Mouse (Mus musculus) hindbrain, embryonic 16.5 days (tissue): ENCODE measurements around the gene Prickle3. TPM values are rescaled to one million over a fixed set of nuclear protein-coding genes. Genes with fewer than 3 reads are reported as not detected.

Experiments used
- ATAC-seq: fragments of 200-750 bp; cut with Nextera tagmentation; 2 replicates; pipeline ENCODE4 v1.8.0; 2017; ENCODE audit warnings: moderate TSS enrichment, moderate library complexity
- H3K27ac ChIP-seq: fragments of 300-500 bp; sonication (generic); 2 replicates; pipeline ENCODE4 v1.5.1; 2014; ENCODE audit warnings: low read depth, mild to moderate bottlenecking, control low read depth, low read length, moderate library complexity
- H3K27me3 ChIP-seq: fragments of 300-500 bp; sonication (generic); replicated peaks from 2 replicates; pipeline ENCODE4 v1.6.1; 2014; ENCODE audit warnings: low read length; ENCODE audit not compliant: control insufficient read depth, insufficient read depth
- H3K36me3 ChIP-seq: fragments of 300-500 bp; sonication (generic); 2 replicates; pipeline ENCODE4 v1.6.1; 2014; ENCODE audit warnings: mild to moderate bottlenecking, low read length, moderate library complexity, mixed read lengths; ENCODE audit not compliant: control insufficient read depth, insufficient read depth
- H3K4me1 ChIP-seq: fragments of 300-500 bp; sonication (generic); 2 replicates; pipeline ENCODE4 v1.6.1; 2014; ENCODE audit warnings: low read depth, low read length; ENCODE audit not compliant: control insufficient read depth, insufficient read depth
- H3K4me2 ChIP-seq: fragments of 300-500 bp; sonication (generic); 2 replicates; pipeline ENCODE4 v1.6.1; 2014; ENCODE audit warnings: mild to moderate bottlenecking, low read length, control low read depth, moderate library complexity
- H3K4me3 ChIP-seq: fragments of 300-500 bp; sonication (generic); 2 replicates; pipeline ENCODE4 v1.5.1; 2014; ENCODE audit warnings: mild to moderate bottlenecking, low read length, control low read depth, moderate library complexity
- H3K9ac ChIP-seq: fragments of 300-500 bp; sonication (generic); 2 replicates; pipeline ENCODE4 v1.6.1; 2014; ENCODE audit warnings: low read depth, mild to moderate bottlenecking, control low read depth, low read length, moderate library complexity
- H3K9me3 ChIP-seq: fragments of 300-500 bp; sonication (generic); 2 replicates; pipeline ENCODE4 v1.6.1; 2014; ENCODE audit warnings: mild to moderate bottlenecking, low read length, moderate library complexity; ENCODE audit not compliant: control insufficient read depth
- WGBS: fragments of 180-500 bp; shearing (Covaris S2); extraction: QIAGEN DNeasy Blood & Tissue Kit; methylation state at CpG from one replicate; pipeline ENCODE4 v1.1.7; 2014; 5-methylcytosine and 5-hydroxymethylcytosine counted together
- polyA plus RNA-seq: library from polyadenylated mRNA; unstranded; fragments of >200 nt; fragmentation: Nextera tagmentation; extraction: Ambion mirVana; gene quantifications from 2 replicates; pipeline ENCODE4 v1.2.1, GENCODE M21; 2015

Prickle3 gene
- polyA plus RNA-seq, 1 experiment from 2014 or later: 1.7 TPM

DNA sequence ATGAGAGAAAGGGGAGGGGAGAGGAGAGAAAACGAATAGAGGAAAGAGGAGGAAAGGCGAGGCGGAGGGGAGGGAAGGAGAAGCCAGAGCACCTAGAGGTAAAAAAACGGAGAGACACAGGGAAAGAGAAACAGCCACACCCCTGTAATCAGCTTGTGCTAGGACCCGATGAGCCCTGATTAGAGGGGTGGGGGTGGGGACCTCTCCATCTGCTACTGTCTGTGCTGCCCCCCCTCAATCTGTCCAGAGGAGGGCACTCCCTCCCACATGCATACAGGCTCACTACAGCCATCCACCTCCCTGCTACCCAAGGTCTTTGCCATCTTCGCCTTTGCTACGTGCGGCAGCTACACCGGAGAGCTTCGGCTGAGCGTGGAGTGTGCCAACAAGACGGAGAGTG lies 16.3 kb upstream of the Prickle3 start:
- ATAC-seq: no peak
- no peak overlapping the region for H3K27ac ChIP-seq

DNA sequence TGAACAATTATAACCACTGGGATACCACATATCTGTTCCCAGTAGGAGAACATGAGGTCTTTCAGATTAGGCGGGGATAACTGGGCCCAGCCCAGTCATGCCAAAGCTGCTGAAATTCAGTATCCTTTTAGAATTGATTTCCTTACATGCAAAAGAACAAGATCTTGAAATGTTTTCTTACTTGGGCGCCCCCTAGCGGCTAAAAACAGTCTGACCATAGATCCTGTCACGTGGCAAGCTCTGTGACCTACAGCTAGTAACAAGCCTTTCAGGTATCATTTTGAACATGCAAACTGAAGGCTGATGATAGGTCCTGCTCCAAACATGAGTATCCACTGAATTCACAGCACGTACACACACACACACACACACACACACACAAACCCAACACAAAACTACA lies 11.7 kb upstream of the Prickle3 start:
- Histone ChIP-seq H3K27me3 (no peaks in the 10 kb centered on the region), H3K4me1 (no peaks in the 10 kb centered on the region), H3K36me3 (peaks cover 4% of the 10 kb centered on the region; the same call in 1 of the 2 replicates), H3K4me3 (no peak overlapping the region), H3K4me2 (no peak overlapping the region), H3K9me3 (no peaks in the 10 kb centered on the region), H3K27ac (no peak overlapping the region), H3K9ac (no peak overlapping the region)
- 8% methylated on average over 5 of the region's 5 CpGs for WGBS
- ATAC-seq: no peak

More for the DNA sequence above, 16.3 kb upstream of the Prickle3 start:
- H3K36me3 ChIP-seq: peaks cover 4% of the 10 kb centered on the region; the same call in 1 of the 2 replicates
- peak overlapping the region; percentile 61 for H3K4me2 ChIP-seq
- H3K9ac ChIP-seq: no peak overlapping the region; the same call in 1 of the 2 replicates
- H3K4me3 ChIP-seq: peak overlapping the region; percentile 53
- no peaks in the 10 kb centered on the region for H3K27me3 ChIP-seq
- no peaks in the 10 kb centered on the region for H3K4me1 ChIP-seq
- no peaks in the 10 kb centered on the region for H3K9me3 ChIP-seq
- WGBS: 36% methylated on average over 12 of the region's 12 CpGs

DNA sequence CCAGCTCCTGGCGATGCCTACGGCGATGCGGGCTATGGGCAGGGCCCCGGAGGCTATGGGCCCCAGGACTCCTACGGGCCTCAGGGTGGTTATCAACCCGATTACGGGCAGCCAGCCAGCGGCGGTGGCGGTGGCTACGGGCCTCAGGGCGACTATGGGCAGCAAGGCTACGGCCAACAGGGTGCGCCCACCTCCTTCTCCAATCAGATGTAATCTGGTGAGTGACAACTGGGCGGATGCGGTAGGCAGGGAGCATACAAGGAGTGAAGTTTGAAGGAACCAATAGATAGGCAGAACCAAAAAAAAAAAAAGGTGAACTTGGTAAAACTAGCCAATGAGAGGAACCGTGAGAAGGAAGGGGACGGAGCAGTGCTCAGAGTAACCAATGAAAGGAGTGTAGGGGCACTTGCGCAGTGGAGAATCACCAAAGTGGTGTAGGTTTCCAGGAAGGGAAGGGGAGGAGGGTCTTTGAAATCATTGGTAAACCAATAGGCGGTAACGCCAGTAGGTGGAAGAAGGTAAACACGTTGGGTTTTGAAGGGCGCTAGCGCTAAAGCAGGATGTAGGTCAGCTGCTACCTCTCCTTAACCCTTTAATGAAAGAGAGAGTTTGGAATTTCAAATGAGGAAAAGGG lies 8.3 kb upstream of the Prickle3 start:
- H3K9me3 ChIP-seq: no peaks in the 10 kb centered on the region
- H3K4me2 ChIP-seq: peak overlapping the region; percentile 54
- WGBS: 15% methylated on average over 25 of the region's 25 CpGs
- peaks cover 7% of the 10 kb centered on the region for H3K36me3 ChIP-seq
- no peaks in the 10 kb centered on the region for H3K4me1 ChIP-seq
- H3K4me3 ChIP-seq: peak overlapping the region; percentile 37
- H3K9ac ChIP-seq: peak overlapping the region; percentile 65
- H3K27ac ChIP-seq: peak overlapping the region; percentile 76
- no peaks in the 10 kb centered on the region for H3K27me3 ChIP-seq
- peak; percentile 95 for ATAC-seq

DNA sequence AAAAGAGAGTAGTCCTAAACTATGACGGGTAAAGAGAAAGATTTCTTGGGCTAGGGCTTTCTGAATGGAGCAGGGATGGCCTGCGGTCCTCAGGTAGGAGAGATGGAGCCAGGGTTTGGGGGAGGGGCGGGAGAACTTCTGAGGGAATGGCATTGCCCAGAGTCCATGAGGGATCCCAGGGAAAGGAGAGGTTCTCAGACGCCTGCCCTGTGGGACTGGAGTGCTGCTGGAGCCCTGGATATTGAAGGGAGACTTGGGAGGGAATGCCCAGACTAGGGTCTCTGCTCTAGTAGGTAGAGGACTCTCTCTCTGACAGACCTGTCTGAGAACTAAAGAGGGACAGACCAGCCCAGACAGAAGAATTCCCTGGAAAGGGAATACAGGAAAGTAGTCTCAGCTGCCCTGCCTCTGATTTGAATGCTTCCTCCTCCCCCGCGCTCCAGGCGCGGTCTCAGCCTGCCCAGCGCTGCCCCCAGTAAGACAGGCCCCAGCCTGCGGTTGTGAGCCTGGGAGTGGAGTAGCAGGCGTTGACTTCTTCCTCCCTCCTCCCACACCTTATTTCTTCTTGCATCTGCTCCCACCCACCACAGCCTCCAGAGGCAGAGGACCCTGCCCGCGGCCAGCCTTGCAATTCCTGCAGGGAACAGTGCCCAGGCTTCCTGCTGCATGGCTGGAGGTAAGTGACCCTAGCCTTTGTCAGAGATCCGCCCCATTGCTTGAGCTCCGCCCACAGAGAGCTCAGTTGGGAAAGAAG lies 1.1 kb downstream of the Prickle3 start:
- Histone ChIP-seq H3K9ac (no peak overlapping the region), H3K9me3 (no peaks in the 10 kb centered on the region), H3K27me3 (no peaks in the 10 kb centered on the region), H3K4me2 (peak overlapping the region; percentile 10), H3K36me3 (no peaks in the 10 kb centered on the region), H3K4me3 (no peak overlapping the region), H3K4me1 (no peaks in the 10 kb centered on the region), H3K27ac (no peak overlapping the region)
- ATAC-seq: peak; percentile 37; the same call in 1 of the 2 replicates
- 31% methylated on average over 15 of the region's 15 CpGs for WGBS

DNA sequence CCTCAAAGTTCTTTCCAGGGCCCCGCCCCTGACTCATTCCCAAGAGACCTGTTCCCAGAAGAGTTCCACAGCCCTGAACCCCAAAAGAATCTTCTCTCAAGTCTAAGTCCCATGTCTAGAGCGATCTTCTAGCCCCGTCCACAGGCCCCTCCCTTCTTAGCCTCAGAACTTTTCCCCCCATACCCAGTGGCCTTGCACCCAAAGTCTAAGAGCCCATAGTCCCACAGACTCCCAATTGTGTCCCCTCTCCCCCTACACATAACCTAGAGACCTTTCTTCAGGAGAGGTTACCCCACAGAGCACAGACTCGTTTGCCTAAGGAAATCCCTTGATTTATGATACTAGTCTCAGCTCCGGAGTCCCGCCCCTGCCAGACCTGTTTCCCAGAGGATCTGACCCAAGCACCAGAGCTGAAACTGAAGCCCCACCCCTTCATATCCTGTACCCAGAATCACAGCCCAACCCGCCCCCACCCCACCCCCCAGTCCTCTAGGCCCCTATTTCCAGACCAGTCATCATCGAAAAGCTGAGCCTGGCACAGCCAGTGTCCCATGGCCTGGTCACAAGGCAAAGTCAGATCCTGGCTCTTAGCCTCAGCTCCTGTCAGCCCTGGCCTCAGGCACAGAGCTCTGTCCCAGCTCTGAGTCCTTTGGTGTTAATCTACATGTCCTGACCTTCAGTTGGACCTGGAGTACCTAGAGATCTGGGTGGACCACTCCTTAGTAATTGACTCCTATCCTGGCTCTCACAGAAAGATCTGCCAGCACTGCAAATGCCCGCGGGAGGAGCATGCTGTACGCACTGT lies 1.9 kb downstream of the Prickle3 start:
- ATAC-seq: peak; percentile 24; the same call in 1 of the 2 replicates
- Histone ChIP-seq H3K27me3 (no peaks in the 10 kb centered on the region), H3K4me2 (no peak overlapping the region), H3K4me1 (no peaks in the 10 kb centered on the region), H3K27ac (no peak overlapping the region), H3K9ac (no peak overlapping the region), H3K4me3 (no peak overlapping the region), H3K36me3 (no peaks in the 10 kb centered on the region), H3K9me3 (no peaks in the 10 kb centered on the region)
- WGBS: 57% methylated on average over 10 of the region's 11 CpGs

DNA sequence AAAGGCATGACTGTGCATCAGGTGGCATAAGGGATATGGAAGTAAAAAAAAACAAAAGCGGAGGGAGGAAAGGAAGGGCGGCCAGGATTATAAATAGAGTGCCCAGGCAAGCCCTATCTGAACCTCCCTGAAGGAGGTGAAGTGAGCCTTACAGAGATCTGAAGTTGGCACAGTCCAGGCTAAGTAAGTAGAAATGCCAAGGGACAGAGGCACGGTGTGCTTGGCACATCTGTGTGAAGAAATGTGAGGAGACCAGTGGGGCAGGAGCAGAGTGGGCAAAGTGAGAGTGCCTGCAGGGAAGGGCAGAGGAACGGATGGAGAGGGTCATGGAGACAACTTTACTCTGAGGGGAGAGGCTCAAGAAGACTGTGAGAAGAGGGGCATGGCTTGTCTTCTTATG lies 4.0 kb downstream of the Prickle3 start:
- H3K4me3 ChIP-seq: no peak overlapping the region
- no peak overlapping the region for H3K9ac ChIP-seq
- WGBS: 83% methylated on average over 4 of the region's 4 CpGs
- no peaks in the 10 kb centered on the region for H3K9me3 ChIP-seq
- H3K27me3 ChIP-seq: no peaks in the 10 kb centered on the region
- H3K27ac ChIP-seq: no peak overlapping the region
- H3K36me3 ChIP-seq: no peaks in the 10 kb centered on the region
- ATAC-seq: no peak
- H3K4me2 ChIP-seq: no peak overlapping the region
- H3K4me1 ChIP-seq: no peaks in the 10 kb centered on the region

DNA sequence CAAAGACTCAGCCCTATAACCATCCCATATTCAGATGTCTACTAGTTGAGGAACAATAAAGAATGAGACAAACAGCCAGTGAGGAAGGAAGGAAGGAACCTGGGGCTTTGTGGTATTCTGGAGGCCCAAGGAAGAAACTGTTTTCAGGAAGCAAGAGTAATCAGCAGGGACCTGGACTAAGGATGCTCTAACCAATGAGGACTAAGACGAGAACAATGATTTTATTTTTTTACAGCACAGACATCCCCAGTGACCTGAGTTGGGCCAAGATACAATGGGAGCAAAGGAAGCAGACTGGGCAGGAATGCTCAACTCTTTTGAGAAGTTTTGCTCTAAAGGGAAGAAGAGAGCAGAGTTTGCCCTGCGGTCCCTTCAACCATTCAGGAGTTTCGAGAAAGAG lies 5.9 kb downstream of the Prickle3 start:
- no peaks in the 10 kb centered on the region for H3K27me3 ChIP-seq
- no peaks in the 10 kb centered on the region for H3K36me3 ChIP-seq
- no peaks in the 10 kb centered on the region for H3K9me3 ChIP-seq
- no peaks in the 10 kb centered on the region for H3K4me1 ChIP-seq
- H3K4me3 ChIP-seq: no peak overlapping the region
- ATAC-seq: no peak
- no peak overlapping the region for H3K27ac ChIP-seq
- no peak overlapping the region for H3K9ac ChIP-seq
- no peak overlapping the region for H3K4me2 ChIP-seq
- WGBS: 82% methylated on average over 3 of the region's 3 CpGs

DNA sequence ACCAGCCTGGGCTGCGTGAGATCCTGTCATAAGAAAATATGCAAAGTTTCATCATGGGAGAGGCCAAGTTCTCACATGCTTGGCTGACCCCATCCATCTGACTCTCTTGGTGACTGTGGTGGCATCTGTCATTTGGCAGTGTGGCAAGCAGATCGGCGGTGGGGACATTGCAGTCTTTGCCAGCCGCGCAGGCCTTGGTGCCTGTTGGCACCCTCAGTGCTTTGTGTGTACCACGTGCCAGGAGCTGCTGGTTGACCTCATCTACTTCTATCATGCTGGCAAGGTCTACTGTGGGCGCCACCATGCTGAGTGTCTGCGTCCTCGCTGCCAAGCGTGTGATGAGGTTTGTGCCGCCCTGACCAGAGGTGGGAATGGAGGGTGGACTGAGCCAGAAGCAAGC lies 7.7 kb downstream of the Prickle3 start:
- WGBS: 76% methylated on average over 11 of the region's 11 CpGs
- H3K27ac ChIP-seq: no peak overlapping the region

More for the DNA sequence above, 7.7 kb downstream of the Prickle3 start:
- Histone ChIP-seq H3K9me3 (no peaks in the 10 kb centered on the region), H3K4me2 (no peak overlapping the region), H3K4me1 (no peaks in the 10 kb centered on the region), H3K36me3 (no peaks in the 10 kb centered on the region), H3K9ac (no peak overlapping the region), H3K27me3 (no peaks in the 10 kb centered on the region), H3K4me3 (no peak overlapping the region)
- ATAC-seq: peak; percentile 77
